Mouse (Mus musculus) forebrain, embryonic 13.5 days (tissue): Measurements from ENCODE around the gene Nell1. TPM values are rescaled to one million over a fixed set of nuclear protein-coding genes. Genes with fewer than 3 reads are reported as not detected.

Experiments used
- ATAC-seq: fragments of 200-750 bp; cut with Nextera tagmentation; 2 replicates; pipeline ENCODE4 v1.8.0; 2017
- H3K27ac ChIP-seq: fragments of 300-500 bp; sonication (generic); 2 replicates; pipeline ENCODE4 v1.5.1; 2015; ENCODE audit warnings: inconsistent platforms, mild to moderate bottlenecking, moderate library complexity
- H3K27me3 ChIP-seq: fragments of 300-500 bp; sonication (generic); 2 replicates; pipeline ENCODE4 v1.6.1; 2015; ENCODE audit warnings: mild to moderate bottlenecking, inconsistent platforms
- H3K36me3 ChIP-seq: fragments of 300-500 bp; sonication (generic); 2 replicates; pipeline ENCODE4 v1.6.1; 2015; ENCODE audit warnings: mild to moderate bottlenecking, inconsistent platforms; ENCODE audit not compliant: poor library complexity, severe bottlenecking
- H3K4me1 ChIP-seq: fragments of 300-500 bp; sonication (generic); 2 replicates; pipeline ENCODE4 v1.6.1; 2015; ENCODE audit warnings: inconsistent platforms
- H3K4me2 ChIP-seq: fragments of 300-500 bp; sonication (generic); 2 replicates; pipeline ENCODE4 v1.6.1; 2015; ENCODE audit warnings: inconsistent platforms, mild to moderate bottlenecking, moderate library complexity
- H3K4me3 ChIP-seq: fragments of 300-500 bp; sonication (generic); 2 replicates; pipeline ENCODE4 v1.5.1; 2015; ENCODE audit warnings: mild to moderate bottlenecking, inconsistent platforms
- H3K9ac ChIP-seq: fragments of 300-500 bp; sonication (generic); 2 replicates; pipeline ENCODE4 v1.6.1; 2015; ENCODE audit warnings: mild to moderate bottlenecking, inconsistent platforms
- H3K9me3 ChIP-seq: fragments of 300-500 bp; sonication (generic); replicated peaks from 2 replicates; pipeline ENCODE4 v1.6.1; 2016; ENCODE audit warnings: inconsistent platforms
- WGBS: fragments of 180-500 bp; shearing (Covaris S2); methylation state at CpG from one replicate; pipeline ENCODE4 v1.1.7; 2015; 5-methylcytosine and 5-hydroxymethylcytosine counted together
- polyA plus RNA-seq: library from polyadenylated mRNA; unstranded; fragments of >200 nt; fragmentation: Nextera tagmentation; extraction: Ambion mirVana; gene quantifications from 2 replicates; pipeline ENCODE4 v1.2.1, GENCODE M21; 2015

Nell1 gene
- polyA plus RNA-seq, 1 experiment from 2014 or later = 2.9 TPM

DNA sequence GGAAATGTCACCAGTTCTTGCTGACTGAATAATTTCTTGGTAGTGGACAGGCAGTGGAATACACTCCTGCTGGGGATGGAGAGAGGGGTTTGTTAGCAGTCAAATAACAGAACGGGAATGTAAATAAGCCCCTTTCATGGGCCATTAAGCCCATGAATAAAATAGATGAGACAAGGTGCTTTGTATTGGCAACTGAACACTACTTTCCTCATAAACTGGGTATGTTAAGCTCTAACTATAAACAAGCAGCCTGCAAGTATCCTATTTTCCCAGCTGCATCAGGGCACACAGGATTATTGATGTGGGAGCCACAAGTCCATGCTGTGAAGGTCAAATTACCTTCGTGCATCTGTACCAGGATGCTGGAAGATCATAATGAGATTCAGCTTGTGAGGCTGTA, 387.4 kb downstream of the Nell1 start:
- Histone ChIP-seq H3K4me2 (no peak overlapping the region), H3K27me3 (no peaks in the 10 kb centered on the region), H3K4me1 (no peaks in the 10 kb centered on the region), H3K36me3 (no peaks in the 10 kb centered on the region), H3K9ac (no peak overlapping the region), H3K9me3 (no peaks in the 10 kb centered on the region), H3K4me3 (no peak overlapping the region), H3K27ac (no peak overlapping the region)
- no peak for ATAC-seq
- 12% methylated on average over 2 of the region's 2 CpGs for WGBS

DNA sequence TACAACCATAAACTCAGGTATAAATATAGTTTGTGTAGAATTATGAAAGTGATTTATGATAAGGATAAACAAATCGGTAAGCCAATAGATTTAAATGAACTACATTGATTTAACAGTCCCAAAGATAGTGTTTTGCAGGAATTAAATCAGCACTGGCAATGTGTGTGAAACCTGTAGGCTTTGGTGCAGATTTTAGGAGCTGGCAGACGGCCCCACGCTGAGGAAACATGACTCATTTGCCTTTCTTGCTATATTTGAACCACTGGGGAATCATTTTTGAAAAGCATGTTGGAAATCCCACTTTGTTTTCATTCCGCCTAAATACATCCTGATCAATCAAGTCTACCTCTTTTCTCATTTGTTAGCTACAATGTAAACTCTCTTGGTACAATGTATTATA, 400.2 kb downstream of the Nell1 start:
- no peaks in the 10 kb centered on the region for H3K36me3 ChIP-seq
- H3K9me3 ChIP-seq = no peaks in the 10 kb centered on the region
- WGBS = 85% methylated on average over 4 of the region's 4 CpGs
- H3K9ac ChIP-seq = no peak overlapping the region
- H3K27me3 ChIP-seq = no peaks in the 10 kb centered on the region
- no peak overlapping the region for H3K27ac ChIP-seq
- H3K4me2 ChIP-seq = no peak overlapping the region
- H3K4me1 ChIP-seq = no peaks in the 10 kb centered on the region
- no peak for ATAC-seq
- H3K4me3 ChIP-seq = no peak overlapping the region

DNA sequence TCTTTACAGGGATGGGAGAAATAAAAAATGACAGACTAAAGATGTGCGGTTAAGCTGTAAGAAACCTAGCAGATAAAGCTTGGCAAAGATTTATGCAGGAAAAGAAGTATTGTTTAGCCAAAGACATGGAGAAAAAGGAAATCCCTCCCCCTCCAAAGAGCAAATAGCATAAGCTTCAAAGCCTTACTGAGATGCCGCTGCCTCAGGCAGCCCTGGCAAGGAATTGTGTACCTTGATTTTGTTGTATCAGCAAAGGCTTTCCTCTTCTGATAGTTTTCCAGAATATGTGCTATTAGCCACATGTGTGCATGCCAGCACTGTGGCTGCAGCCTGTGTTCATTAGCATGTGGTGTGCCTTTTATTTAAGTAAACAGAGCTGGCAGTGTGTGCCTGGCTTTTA, 435.8 kb downstream of the Nell1 start:
- 85% methylated on average over 2 of the region's 2 CpGs for whole genome bisulfite sequencing
- Histone ChIP-seq H3K4me1 (0 out of 2 replicates have a peak, but pooled peaks cover 4% of the 10 kb centered on the region), H3K27me3 (no peaks in the 10 kb centered on the region), H3K4me3 (no peak overlapping the region), H3K36me3 (no peaks in the 10 kb centered on the region), H3K9me3 (no peaks in the 10 kb centered on the region), H3K9ac (no peak overlapping the region), H3K4me2 (no peak overlapping the region), H3K27ac (no peak overlapping the region)
- 0 out of 2 replicates have a peak, but pooled peaks have one; percentile 43 for ATAC-seq

DNA sequence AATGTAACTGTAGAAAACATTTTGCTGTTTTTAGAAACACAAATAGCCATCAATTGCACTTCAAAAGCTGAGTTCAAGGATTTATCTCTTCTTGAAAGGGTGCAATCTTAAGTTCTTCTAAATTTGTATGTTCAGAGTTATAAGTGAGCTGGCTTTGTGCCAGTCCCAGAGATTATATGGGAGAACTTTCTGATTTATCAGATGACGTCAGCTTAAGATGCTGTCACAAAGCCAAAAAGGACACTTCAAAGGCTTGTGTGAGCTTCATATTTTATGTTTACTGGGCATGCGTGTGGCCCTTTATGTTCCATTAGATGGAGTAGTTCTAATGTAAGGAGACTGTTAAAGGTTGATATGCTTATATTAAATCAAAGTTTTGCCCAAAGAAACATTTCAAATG, 445.3 kb downstream of the Nell1 start:
- ATAC-seq = no peak
- Histone ChIP-seq H3K36me3 (no peaks in the 10 kb centered on the region), H3K27ac (no peak overlapping the region), H3K9me3 (no peaks in the 10 kb centered on the region), H3K4me3 (no peak overlapping the region), H3K27me3 (no peaks in the 10 kb centered on the region), H3K4me2 (no peak overlapping the region), H3K4me1 (no peaks in the 10 kb centered on the region), H3K9ac (no peak overlapping the region)
- 75% methylated on average over 2 of the region's 2 CpGs for WGBS

DNA sequence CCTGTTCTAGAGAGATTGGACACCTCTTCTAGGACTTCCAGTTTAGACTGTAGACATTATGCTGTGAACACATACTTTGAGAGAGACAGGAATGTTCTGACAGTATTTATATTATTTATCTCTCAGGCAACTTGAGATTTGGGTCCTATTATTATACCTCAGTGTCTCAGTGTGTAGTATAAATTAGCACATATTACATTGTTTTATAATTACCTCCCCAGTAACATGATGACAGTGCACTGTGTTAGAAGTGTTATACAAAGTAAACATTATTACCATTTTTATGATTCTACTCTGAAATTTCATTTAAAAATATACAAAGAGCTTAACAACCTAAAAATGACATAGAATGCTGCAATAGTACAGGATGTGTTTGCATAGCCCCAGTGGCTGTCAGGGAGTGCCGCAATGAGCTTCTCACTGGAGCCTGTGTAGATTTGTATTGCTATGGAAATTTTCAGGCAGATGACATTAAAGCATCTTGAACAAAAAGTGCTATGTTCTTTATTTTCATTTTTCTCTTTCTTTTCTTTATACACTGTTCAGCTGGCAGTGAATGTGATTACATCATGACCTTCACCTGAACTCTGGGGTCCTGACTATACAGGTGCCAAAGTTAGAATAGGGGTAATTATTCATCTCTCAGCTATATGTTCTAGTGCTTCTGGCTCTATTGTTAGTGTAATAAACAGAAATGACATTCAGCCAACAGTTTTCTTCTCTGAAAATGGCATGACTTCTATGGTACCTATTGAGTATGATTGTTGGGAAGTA, 447.9 kb downstream of the Nell1 start:
- H3K4me1 ChIP-seq = no peaks in the 10 kb centered on the region
- peak; percentile 30; the same call in 1 of the 2 replicates for ATAC-seq
- no peaks in the 10 kb centered on the region for H3K27me3 ChIP-seq
- no peaks in the 10 kb centered on the region for H3K36me3 ChIP-seq
- no peak overlapping the region for H3K9ac ChIP-seq
- no peak overlapping the region for H3K27ac ChIP-seq
- whole genome bisulfite sequencing = 81% methylated on average over 1 of the region's 1 CpGs
- no peak overlapping the region for H3K4me2 ChIP-seq
- no peak overlapping the region for H3K4me3 ChIP-seq
- H3K9me3 ChIP-seq = no peaks in the 10 kb centered on the region

DNA sequence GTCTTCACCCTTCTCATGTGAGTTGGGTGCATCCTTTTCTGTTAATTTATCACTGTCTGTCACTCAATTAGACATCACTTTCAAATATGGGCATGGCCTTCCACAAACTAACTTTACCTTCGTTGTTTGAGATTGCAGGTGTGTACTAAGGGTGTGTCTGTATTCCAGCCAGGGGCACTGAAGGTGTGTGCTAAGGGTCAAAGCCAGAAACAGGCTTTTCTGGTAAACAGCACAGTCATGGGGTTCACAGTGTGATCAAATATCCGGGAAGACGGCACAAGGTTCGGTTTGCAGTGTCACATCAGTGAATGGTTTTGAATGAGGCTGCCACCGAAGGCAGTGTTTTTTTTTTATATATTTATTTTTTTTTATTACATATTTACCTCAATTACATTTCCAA, 455.1 kb downstream of the Nell1 start:
- Histone ChIP-seq H3K4me2 (no peak overlapping the region), H3K27me3 (no peaks in the 10 kb centered on the region), H3K4me3 (no peak overlapping the region), H3K9ac (no peak overlapping the region), H3K27ac (no peak overlapping the region), H3K36me3 (no peaks in the 10 kb centered on the region), H3K4me1 (no peaks in the 10 kb centered on the region), H3K9me3 (no peaks in the 10 kb centered on the region)
- no peak for ATAC-seq
- 89% methylated on average over 5 of the region's 5 CpGs for WGBS

DNA sequence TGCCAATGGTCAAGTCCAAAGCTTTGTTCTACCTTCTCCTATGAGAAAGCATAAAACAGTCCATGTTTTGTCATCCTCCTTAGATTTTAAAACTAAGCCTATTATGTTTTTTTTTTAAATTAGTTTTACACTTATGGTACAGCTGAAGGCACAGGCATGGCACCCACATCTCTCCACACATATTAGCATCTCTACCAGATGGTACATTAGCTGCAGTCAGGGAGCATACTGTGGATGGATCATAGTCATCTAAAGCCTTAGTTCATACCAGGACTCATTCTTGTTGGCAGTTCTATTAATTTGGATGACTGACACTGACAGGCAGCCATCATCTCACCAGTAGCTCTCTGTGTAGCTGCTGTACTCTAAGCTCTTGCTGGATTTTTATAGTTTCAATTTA, 466.6 kb downstream of the Nell1 start:
- no peaks in the 10 kb centered on the region for H3K36me3 ChIP-seq
- H3K4me2 ChIP-seq = no peak overlapping the region
- no peak overlapping the region for H3K4me3 ChIP-seq
- no peak for ATAC-seq
- H3K4me1 ChIP-seq = no peaks in the 10 kb centered on the region
- H3K9me3 ChIP-seq = no peaks in the 10 kb centered on the region
- H3K27ac ChIP-seq = no peak overlapping the region
- H3K27me3 ChIP-seq = no peaks in the 10 kb centered on the region
- H3K9ac ChIP-seq = no peak overlapping the region

DNA sequence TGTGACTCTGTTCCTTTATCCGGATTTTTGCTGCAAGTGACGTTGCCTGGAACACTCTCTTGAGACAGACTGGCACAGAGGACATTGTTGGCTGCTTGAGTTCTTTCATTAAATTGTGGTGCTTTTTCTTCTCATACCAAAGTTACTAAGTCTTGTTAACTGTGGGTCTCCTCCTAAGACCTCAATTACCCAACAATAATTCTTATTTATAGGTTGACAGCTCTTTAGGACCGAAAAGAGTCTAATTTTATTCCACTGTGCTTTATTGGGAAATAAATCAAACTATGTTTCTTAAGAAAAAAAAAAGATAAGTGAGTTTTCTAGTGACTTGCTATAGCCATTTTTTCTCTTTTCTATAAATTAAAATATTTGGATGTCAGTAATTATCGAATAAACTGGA, 472.7 kb downstream of the Nell1 start:
- Histone ChIP-seq H3K9me3 (no peaks in the 10 kb centered on the region), H3K27me3 (no peaks in the 10 kb centered on the region), H3K9ac (no peak overlapping the region), H3K27ac (no peak overlapping the region), H3K4me2 (no peak overlapping the region), H3K4me3 (no peak overlapping the region), H3K4me1 (no peaks in the 10 kb centered on the region), H3K36me3 (no peaks in the 10 kb centered on the region)
- ATAC-seq = no peak
- 87% methylated on average over 4 of the region's 4 CpGs for WGBS

DNA sequence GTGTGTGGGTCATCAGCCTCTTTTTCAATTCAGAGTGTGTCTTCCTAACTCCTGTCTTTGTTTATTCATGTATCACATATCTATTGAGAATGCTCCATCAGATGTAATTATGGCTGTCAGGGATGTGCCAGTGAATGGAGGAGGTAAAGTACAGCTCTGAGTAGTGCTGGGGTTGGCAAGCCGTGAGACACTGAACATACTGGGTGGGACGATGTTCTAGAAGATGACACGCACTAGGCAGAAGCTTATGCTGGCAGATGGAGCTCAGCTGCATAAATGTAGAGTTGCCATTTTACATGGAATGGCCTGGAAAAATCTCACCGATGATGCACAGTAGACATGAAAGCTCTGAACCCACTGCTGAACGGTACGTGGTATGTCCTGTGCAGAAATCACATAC, 493.1 kb downstream of the Nell1 start:
- H3K9me3 ChIP-seq = no peaks in the 10 kb centered on the region
- H3K4me2 ChIP-seq = no peak overlapping the region
- ATAC-seq = no peak
- no peaks in the 10 kb centered on the region for H3K27me3 ChIP-seq
- H3K9ac ChIP-seq = no peak overlapping the region
- H3K27ac ChIP-seq = no peak overlapping the region
- H3K36me3 ChIP-seq = no peaks in the 10 kb centered on the region
- WGBS = 95% methylated on average over 6 of the region's 6 CpGs
- no peak overlapping the region for H3K4me3 ChIP-seq
- H3K4me1 ChIP-seq = no peaks in the 10 kb centered on the region

DNA sequence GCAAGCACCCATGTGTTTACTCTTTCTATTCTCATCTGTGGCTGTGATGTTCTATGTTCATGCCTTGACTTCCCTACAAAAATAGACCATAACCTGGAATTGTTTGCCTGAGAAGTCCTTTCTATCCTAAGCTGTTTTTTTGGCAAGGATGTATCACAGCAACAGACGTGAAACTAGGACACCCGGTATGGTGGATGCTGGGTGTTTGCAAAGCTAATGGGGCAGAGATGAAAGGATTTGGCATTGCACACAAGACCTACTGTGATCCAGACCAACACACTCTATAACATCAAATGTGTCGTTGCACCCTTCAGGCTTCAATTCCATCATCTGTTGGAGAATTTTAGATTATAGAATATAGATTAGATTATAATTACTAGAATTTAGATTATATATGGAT, 495.9 kb downstream of the Nell1 start:
- no peak overlapping the region for H3K27ac ChIP-seq
- 92% methylated on average over 3 of the region's 3 CpGs for WGBS
- H3K9me3 ChIP-seq = no peaks in the 10 kb centered on the region
- H3K27me3 ChIP-seq = no peaks in the 10 kb centered on the region
- H3K4me3 ChIP-seq = no peak overlapping the region
- H3K4me2 ChIP-seq = no peak overlapping the region
- no peak for ATAC-seq
- H3K4me1 ChIP-seq = no peaks in the 10 kb centered on the region
- no peak overlapping the region for H3K9ac ChIP-seq
- no peaks in the 10 kb centered on the region for H3K36me3 ChIP-seq

DNA sequence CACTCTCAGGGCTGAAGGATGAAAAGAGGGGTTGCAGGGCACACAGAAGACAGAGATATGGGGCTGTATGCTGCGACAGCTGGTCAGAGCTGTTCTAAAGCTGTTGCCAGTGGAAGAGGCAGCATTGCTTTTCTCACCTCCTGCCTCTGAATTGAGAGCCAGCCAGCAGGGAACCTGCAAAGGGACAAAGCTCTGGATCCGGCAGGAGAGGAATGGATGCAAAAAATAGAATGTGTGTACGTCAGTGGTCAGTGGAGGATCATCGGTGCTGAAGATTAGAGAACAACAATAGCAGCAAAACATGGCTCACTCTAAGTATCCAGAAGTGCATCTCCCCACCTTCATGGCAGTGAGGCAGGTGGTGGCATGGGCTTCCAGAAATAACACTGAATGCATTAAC, 507.3 kb downstream of the Nell1 start:
- H3K9ac ChIP-seq = no peak overlapping the region
- no peaks in the 10 kb centered on the region for H3K4me1 ChIP-seq
- no peak for ATAC-seq
- H3K4me3 ChIP-seq = no peak overlapping the region
- H3K36me3 ChIP-seq = no peaks in the 10 kb centered on the region
- H3K9me3 ChIP-seq = no peaks in the 10 kb centered on the region
- H3K27me3 ChIP-seq = no peaks in the 10 kb centered on the region
- H3K4me2 ChIP-seq = no peak overlapping the region
- WGBS = 49% methylated on average over 4 of the region's 4 CpGs
- no peak overlapping the region for H3K27ac ChIP-seq

DNA sequence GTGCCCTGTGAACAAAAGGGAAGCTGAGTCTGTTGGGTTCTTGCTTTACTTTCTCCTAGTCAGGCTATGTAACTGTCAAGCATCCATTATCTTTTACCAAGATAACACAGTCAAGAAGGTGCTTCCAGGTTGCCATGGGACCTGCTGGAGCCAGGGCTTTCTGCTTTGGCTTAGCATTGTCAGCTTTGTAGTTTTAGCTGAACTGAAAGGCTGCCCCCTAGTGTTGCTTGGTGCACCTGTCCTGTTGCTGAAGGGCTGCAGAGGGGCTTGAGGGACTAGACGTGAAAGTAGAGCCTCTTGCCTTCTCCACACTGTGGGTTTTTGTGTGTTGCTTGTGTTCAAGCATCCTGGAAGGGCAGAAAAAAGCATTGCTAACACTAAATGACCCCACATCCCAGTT, 510.6 kb downstream of the Nell1 start:
- H3K4me1 ChIP-seq = no peaks in the 10 kb centered on the region
- no peak overlapping the region for H3K27ac ChIP-seq
- no peaks in the 10 kb centered on the region for H3K36me3 ChIP-seq
- H3K9ac ChIP-seq = no peak overlapping the region
- H3K27me3 ChIP-seq = no peaks in the 10 kb centered on the region
- no peak for ATAC-seq
- H3K4me2 ChIP-seq = no peak overlapping the region
- WGBS = 18% methylated on average over 1 of the region's 1 CpGs
- H3K9me3 ChIP-seq = no peaks in the 10 kb centered on the region
- H3K4me3 ChIP-seq = no peak overlapping the region

DNA sequence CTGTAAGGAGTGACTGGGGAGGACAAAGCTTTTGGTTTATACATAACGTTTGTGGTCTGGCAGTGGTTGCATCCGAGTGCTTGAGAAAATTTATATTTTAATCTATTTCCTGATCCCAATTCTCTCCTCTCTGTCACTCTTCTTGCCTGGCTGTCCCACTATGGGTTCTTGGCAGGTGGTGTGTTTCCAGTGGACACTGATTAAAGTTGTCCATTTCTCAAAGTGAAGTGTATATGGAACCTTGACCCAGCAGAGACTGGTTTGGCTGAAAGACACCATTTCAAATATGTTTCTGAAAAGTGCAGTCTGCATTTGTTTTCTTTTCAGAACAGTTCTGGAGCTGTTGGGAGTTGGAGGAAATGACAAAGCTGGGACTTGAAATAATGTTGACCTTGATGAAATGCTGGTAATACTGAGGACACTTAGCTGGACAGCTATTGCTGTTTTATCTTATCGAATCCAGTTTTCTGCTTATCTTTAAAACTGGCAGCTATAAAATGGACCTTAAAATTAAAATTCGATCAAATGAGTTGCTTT, 512.3 kb downstream of the Nell1 start:
- no peak for ATAC-seq
- no peaks in the 10 kb centered on the region for H3K36me3 ChIP-seq

More for the DNA sequence above, 512.3 kb downstream of the Nell1 start:
- H3K9ac ChIP-seq = no peak overlapping the region
- H3K9me3 ChIP-seq = no peaks in the 10 kb centered on the region
- 94% methylated on average over 4 of the region's 4 CpGs for WGBS
- H3K4me3 ChIP-seq = no peak overlapping the region
- H3K27me3 ChIP-seq = no peaks in the 10 kb centered on the region
- no peaks in the 10 kb centered on the region for H3K4me1 ChIP-seq
- no peak overlapping the region for H3K27ac ChIP-seq
- H3K4me2 ChIP-seq = no peak overlapping the region
